Mouse (Mus musculus): ENCODE results near the gene Asf1a. TPM values are rescaled to one million over a fixed set of nuclear protein-coding genes. Genes with fewer than 3 reads are reported as not detected.

The Asf1a gene
- total and polyA plus RNA-seq, 3 experiments, result 65.1 to 91.4 TPM; not detected in 1

GRCm38 (mm10) chr10:53613955-53614354, 17.4 kb downstream of the Asf1a start:
- Histone ChIP-seq H3K36me3 (ENCODE audit: control insufficient read depth in 1 of 2, insufficient read depth in 2 of 2, low read length in 2 of 2) (peaks cover 2 to 27% of the 10 kb centered on the region in 2 experiments; a peak in 3 of 4 replicates), H3K79me2 (ENCODE audit: control insufficient read depth, insufficient read depth, low read length, poor library complexity) (no peaks in the 10 kb centered on the region), H3K9me3 (replicated peaks; ENCODE audit: insufficient read depth, low read length) (no peaks in the 10 kb centered on the region)

GRCm38 (mm10) chr10:53615850-53616616, 19.5 kb downstream of the Asf1a start:
- no peaks in the 10 kb centered on the region for H3K27me3 ChIP-seq (ENCODE audit: control insufficient read depth in 1 of 2, insufficient read depth in 2 of 2, low read length in 2 of 2)
- H3K4me1 ChIP-seq (ENCODE audit: control insufficient read depth in 1 of 2, insufficient read depth in 2 of 2, low read length in 2 of 2), result no peaks in the 10 kb centered on the region
- DNase-seq (ENCODE audit: low read depth, low spot score), result peak; percentile 51
- TF ChIP-seq RAD21 (IDR thresholded peaks at IDR 0.05; ENCODE audit: low read depth, low read length), result no peak
- TF ChIP-seq MXI1 (IDR thresholded peaks at IDR 0.05; ENCODE audit: low read depth, low read length), result 0 out of 2 replicates have a peak, but pooled peaks have one; percentile 32
- no peak for TF ChIP-seq HCFC1 (IDR thresholded peaks at IDR 0.05; ENCODE audit: low read depth, low read length)
- no peak for TF ChIP-seq ETS1 (IDR thresholded peaks at IDR 0.05; ENCODE audit: low read depth, low read length)
- no peak for TF ChIP-seq CHD1 (IDR thresholded peaks at IDR 0.05; ENCODE audit: low read depth, low read length)
- TF ChIP-seq USF1 (IDR thresholded peaks at IDR 0.05; ENCODE audit: low read depth, low read length), result no peak
- TF ChIP-seq MYB (IDR thresholded peaks at IDR 0.05; ENCODE audit: low read depth, low read length), result no peak
- no peak for TF ChIP-seq MAX (IDR thresholded peaks at IDR 0.05; ENCODE audit: low read length)
- TF ChIP-seq EP300 (IDR thresholded peaks at IDR 0.05; ENCODE audit: low read depth in 1 of 2, low read length in 2 of 2), result 0 out of 4 replicates have a peak, but pooled peaks of 1 of the 2 experiments have one; percentile 15
- no peak for TF ChIP-seq JUND (IDR thresholded peaks at IDR 0.05; ENCODE audit: low read depth, low read length)
- peak; percentile 18; the same call in 1 of the 2 replicates for TF ChIP-seq MAFK (IDR thresholded peaks at IDR 0.05; ENCODE audit: borderline replicate concordance, low read depth, low read length)
- no peak for TF ChIP-seq MYC (IDR thresholded peaks at IDR 0.05; ENCODE audit: low read depth, low read length)
- no peak for TF ChIP-seq NELFE (IDR thresholded peaks at IDR 0.05; ENCODE audit: low read depth, low read length)
- no peak for TF ChIP-seq ZMIZ1 (IDR thresholded peaks at IDR 0.05; ENCODE audit: low read depth, low read length)
- TF ChIP-seq USF2 (IDR thresholded peaks at IDR 0.05; ENCODE audit: borderline replicate concordance in 1 of 2, insufficient read depth in 1 of 2, low read depth in 1 of 2, low read length in 2 of 2), result no peak
- no peak for TF ChIP-seq MEF2A (IDR thresholded peaks at IDR 0.05; ENCODE audit: extremely low read depth, insufficient replicate concordance, low read depth, low read length, poor library complexity, severe bottlenecking)
- no peak for TF ChIP-seq ZKSCAN1 (IDR thresholded peaks at IDR 0.05; ENCODE audit: low read depth, low read length)
- TF ChIP-seq GATA1 (IDR thresholded peaks at IDR 0.05; ENCODE audit: low read depth, low read length), result no peak
- H3K79me2 ChIP-seq (ENCODE audit: control insufficient read depth, insufficient read depth, low read length, poor library complexity), result no peaks in the 10 kb centered on the region
- H3K9me3 ChIP-seq (replicated peaks; ENCODE audit: insufficient read depth, low read length), result no peaks in the 10 kb centered on the region
- peaks cover 2 to 14% of the 10 kb centered on the region in 2 experiments; a peak in 3 of 4 replicates for H3K36me3 ChIP-seq (ENCODE audit: control insufficient read depth in 1 of 2, insufficient read depth in 2 of 2, low read length in 2 of 2)
- H3K4me3 ChIP-seq (ENCODE audit: control insufficient read depth in 1 of 2, insufficient read depth in 1 of 2, low read depth in 2 of 2, low read length in 2 of 2), result no peak overlapping the region
- no peak overlapping the region for H3K9ac ChIP-seq (ENCODE audit: control insufficient read depth, low read depth, low read length, poor library complexity, severe bottlenecking)
- no peak overlapping the region for H3K27ac ChIP-seq (ENCODE audit: control insufficient read depth, low read depth, low read length)

More at GRCm38 (mm10) chr10:53613955-53614354, 17.4 kb downstream of the Asf1a start:
- no peak for DNase-seq (ENCODE audit: low read depth, low spot score)
- Histone ChIP-seq H3K4me3 (ENCODE audit: control insufficient read depth in 1 of 2, insufficient read depth in 1 of 2, low read depth in 2 of 2, low read length in 2 of 2) (no peak overlapping the region), H3K9ac (ENCODE audit: control insufficient read depth, low read depth, low read length, poor library complexity, severe bottlenecking) (no peak overlapping the region), H3K27me3 (ENCODE audit: control insufficient read depth in 1 of 2, insufficient read depth in 2 of 2, low read length in 2 of 2) (no peaks in the 10 kb centered on the region), H3K27ac (ENCODE audit: control insufficient read depth, low read depth, low read length) (no peak overlapping the region), H3K4me1 (ENCODE audit: control insufficient read depth in 1 of 2, insufficient read depth in 2 of 2, low read length in 2 of 2) (no peaks in the 10 kb centered on the region)
- TF ChIP-seq POLR2AphosphoS5 (IDR thresholded peaks at IDR 0.05; ENCODE audit: borderline replicate concordance, low read depth, low read length), result no peak
- no peak for TF ChIP-seq CHD1 (IDR thresholded peaks at IDR 0.05; ENCODE audit: low read depth, low read length)
- TF ChIP-seq MAX (IDR thresholded peaks at IDR 0.05; ENCODE audit: low read length), result no peak
- no peak for TF ChIP-seq ZKSCAN1 (IDR thresholded peaks at IDR 0.05; ENCODE audit: low read depth, low read length)
- no peak for TF ChIP-seq KAT2A (conservative IDR thresholded peaks at IDR 0.05; ENCODE audit: low read depth, low read length)
- TF ChIP-seq MYC (IDR thresholded peaks at IDR 0.05; ENCODE audit: low read depth, low read length), result no peak
- no peak for TF ChIP-seq RCOR1 (IDR thresholded peaks at IDR 0.05; ENCODE audit: low read depth, low read length)
- no peak for TF ChIP-seq ZC3H11A (IDR thresholded peaks at IDR 0.05; ENCODE audit: low read depth, low read length)
- no peak for TF ChIP-seq UBTF (IDR thresholded peaks at IDR 0.05; ENCODE audit: borderline replicate concordance, insufficient read depth, low read depth, low read length)
- TF ChIP-seq ZMIZ1 (IDR thresholded peaks at IDR 0.05; ENCODE audit: low read depth, low read length), result no peak
- TF ChIP-seq ELF1 (IDR thresholded peaks at IDR 0.05; ENCODE audit: low read depth, low read length), result no peak
- no peak for TF ChIP-seq SIN3A (IDR thresholded peaks at IDR 0.05; ENCODE audit: low read length)
- TF ChIP-seq GABPA (IDR thresholded peaks at IDR 0.05; ENCODE audit: low read depth, low read length), result no peak
- no peak for TF ChIP-seq NELFE (IDR thresholded peaks at IDR 0.05; ENCODE audit: low read depth, low read length)
- no peak for TF ChIP-seq BHLHE40 (IDR thresholded peaks at IDR 0.05; ENCODE audit: borderline replicate concordance, low read depth, low read length)
- TF ChIP-seq MAZ (IDR thresholded peaks at IDR 0.05; ENCODE audit: low read depth, low read length), result no peak
- TF ChIP-seq USF1 (IDR thresholded peaks at IDR 0.05; ENCODE audit: low read depth, low read length), result no peak
- no peak for TF ChIP-seq TBP (IDR thresholded peaks at IDR 0.05; ENCODE audit: low read depth, low read length)
- TF ChIP-seq TCF12 (IDR thresholded peaks at IDR 0.05; ENCODE audit: low read depth, low read length), result no peak

All from MEL (cell line).